Mouse (Mus musculus) liver, embryonic 14.5 days (tissue): ENCODE data around the gene Tcn2.

Experiments used
- CTCF ChIP-seq: IDR thresholded peaks from 2 replicates; pipeline ENCODE4 v1.5.1; 2016; ENCODE audit warnings: antibody characterized with exemption, low read depth, control low read depth
- EP300 ChIP-seq: IDR thresholded peaks from 2 replicates; pipeline ENCODE4 v1.6.1; 2016; ENCODE audit warnings: antibody characterized with exemption, low read depth

DNA sequence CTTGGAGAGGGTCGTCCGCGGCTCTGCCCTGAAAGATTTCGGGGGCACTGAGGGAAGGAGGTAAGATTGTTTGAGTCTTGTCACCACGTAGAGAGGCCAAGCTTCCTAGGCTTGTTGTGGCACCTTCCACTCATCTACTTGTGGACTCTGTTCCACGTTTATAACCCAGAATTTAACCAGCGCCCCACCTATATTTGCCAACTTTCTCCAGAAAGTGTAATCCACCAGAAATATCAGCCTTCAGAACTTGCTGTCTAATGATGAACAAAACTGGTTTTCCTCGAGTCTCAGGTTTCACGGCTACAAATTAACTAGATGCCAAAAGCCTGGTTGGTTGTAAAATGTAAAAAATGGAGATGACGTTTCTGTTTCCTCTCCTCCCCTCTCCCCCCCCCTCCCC lies 36.5 kb downstream of the Tcn2 start:
- TF ChIP-seq CTCF (no peak), EP300 (no peak)
